Mouse (Mus musculus): Measurements from ENCODE around the gene Trim67. TPM values are rescaled to one million over a fixed set of nuclear protein-coding genes. Genes with fewer than 3 reads are reported as not detected.

The Trim67 gene
- polyA plus RNA-seq, 1 experiment, result 19.4 TPM

- Histone ChIP-seq H3K27me3 (ENCODE audit: control insufficient read depth, insufficient read depth, low read length) (no peaks in the 10 kb centered on the region), H3K4me1 (ENCODE audit: control insufficient read depth, insufficient read depth, low read length) (peaks cover 5% of the 10 kb centered on the region; the same call in 1 of the 2 replicates), H3K4me3 (replicated peaks; ENCODE audit: insufficient read depth, low read depth, low read length) (no peak overlapping the region), H3K27ac (ENCODE audit: insufficient read depth, low read length) (no peak overlapping the region)
- TF ChIP-seq POLR2A (IDR thresholded peaks at IDR 0.05; ENCODE audit: borderline replicate concordance, insufficient read depth, low read length) (no peak), CTCF (IDR thresholded peaks at IDR 0.05; ENCODE audit: borderline replicate concordance, insufficient read depth, low read depth, low read length) (no peak)
- WGBS, result 61% methylated on average over 2 of the region's 2 CpGs
- no peak for DNase-seq
Observed at GRCm38 (mm10) chr8:124867126-124867525, 74.2 kb downstream of the Trim67 start.

- 57% methylated on average over 6 of the region's 6 CpGs for WGBS
- H3K4me1 ChIP-seq (ENCODE audit: control insufficient read depth, insufficient read depth, low read length), result peaks cover 5% of the 10 kb centered on the region
Observed at GRCm38 (mm10) chr8:124869708-124870107, 76.8 kb downstream of the Trim67 start.

GRCm38 (mm10) chr8:124871474-124871873 lies 78.6 kb downstream of the Trim67 start:
- WGBS, result 91% methylated on average over 7 of the region's 7 CpGs
- no peak for TF ChIP-seq POLR2A (IDR thresholded peaks at IDR 0.05; ENCODE audit: borderline replicate concordance, insufficient read depth, low read length)
- TF ChIP-seq CTCF (IDR thresholded peaks at IDR 0.05; ENCODE audit: borderline replicate concordance, insufficient read depth, low read depth, low read length), result no peak
- H3K27ac ChIP-seq (ENCODE audit: insufficient read depth, low read length), result no peak overlapping the region
- H3K27me3 ChIP-seq (ENCODE audit: control insufficient read depth, insufficient read depth, low read length), result no peaks in the 10 kb centered on the region
- no peak overlapping the region for H3K4me3 ChIP-seq (replicated peaks; ENCODE audit: insufficient read depth, low read depth, low read length)
- H3K4me1 ChIP-seq (ENCODE audit: control insufficient read depth, insufficient read depth, low read length), result peaks cover under 1% of the 10 kb centered on the region
- no peak for DNase-seq

More at GRCm38 (mm10) chr8:124869708-124870107, 76.8 kb downstream of the Trim67 start:
- TF ChIP-seq CTCF (IDR thresholded peaks at IDR 0.05; ENCODE audit: borderline replicate concordance, insufficient read depth, low read depth, low read length), result no peak
- TF ChIP-seq POLR2A (IDR thresholded peaks at IDR 0.05; ENCODE audit: borderline replicate concordance, insufficient read depth, low read length), result no peak
- no peak overlapping the region for H3K4me3 ChIP-seq (replicated peaks; ENCODE audit: insufficient read depth, low read depth, low read length)
- H3K27me3 ChIP-seq (ENCODE audit: control insufficient read depth, insufficient read depth, low read length), result no peaks in the 10 kb centered on the region
- DNase-seq, result no peak
- no peak overlapping the region for H3K27ac ChIP-seq (ENCODE audit: insufficient read depth, low read length)

GRCm38 (mm10) chr8:124872081-124872480 lies 79.2 kb downstream of the Trim67 start:
- Histone ChIP-seq H3K4me1 (ENCODE audit: control insufficient read depth, insufficient read depth, low read length) (no peaks in the 10 kb centered on the region; the same call in 1 of the 2 replicates), H3K4me3 (replicated peaks; ENCODE audit: insufficient read depth, low read depth, low read length) (no peak overlapping the region), H3K27me3 (ENCODE audit: control insufficient read depth, insufficient read depth, low read length) (no peaks in the 10 kb centered on the region), H3K27ac (ENCODE audit: insufficient read depth, low read length) (no peak overlapping the region)
- DNase-seq, result no peak
- TF ChIP-seq CTCF (IDR thresholded peaks at IDR 0.05; ENCODE audit: borderline replicate concordance, insufficient read depth, low read depth, low read length) (no peak), POLR2A (IDR thresholded peaks at IDR 0.05; ENCODE audit: borderline replicate concordance, insufficient read depth, low read length) (no peak)
- WGBS, result 93% methylated on average over 7 of the region's 7 CpGs

- TF ChIP-seq CTCF (IDR thresholded peaks at IDR 0.05; ENCODE audit: borderline replicate concordance, insufficient read depth, low read depth, low read length) (no peak), POLR2A (IDR thresholded peaks at IDR 0.05; ENCODE audit: borderline replicate concordance, insufficient read depth, low read length) (no peak)
- DNase-seq, result no peak
- Histone ChIP-seq H3K27ac (ENCODE audit: insufficient read depth, low read length) (no peak overlapping the region), H3K4me1 (ENCODE audit: control insufficient read depth, insufficient read depth, low read length) (no peaks in the 10 kb centered on the region; the same call in 1 of the 2 replicates), H3K27me3 (ENCODE audit: control insufficient read depth, insufficient read depth, low read length) (no peaks in the 10 kb centered on the region), H3K4me3 (replicated peaks; ENCODE audit: insufficient read depth, low read depth, low read length) (no peak overlapping the region)
- 94% methylated on average over 5 of the region's 5 CpGs for WGBS
Observed at GRCm38 (mm10) chr8:124872690-124873089, 79.8 kb downstream of the Trim67 start.

- Histone ChIP-seq H3K4me3 (replicated peaks; ENCODE audit: insufficient read depth, low read depth, low read length) (no peak overlapping the region), H3K27ac (ENCODE audit: insufficient read depth, low read length) (no peak overlapping the region), H3K4me1 (ENCODE audit: control insufficient read depth, insufficient read depth, low read length) (no peaks in the 10 kb centered on the region), H3K27me3 (ENCODE audit: control insufficient read depth, insufficient read depth, low read length) (no peaks in the 10 kb centered on the region)
- DNase-seq, result no peak
- WGBS, result 89% methylated on average over 5 of the region's 5 CpGs
- TF ChIP-seq CTCF (IDR thresholded peaks at IDR 0.05; ENCODE audit: borderline replicate concordance, insufficient read depth, low read depth, low read length) (no peak), POLR2A (IDR thresholded peaks at IDR 0.05; ENCODE audit: borderline replicate concordance, insufficient read depth, low read length) (no peak)
Observed at GRCm38 (mm10) chr8:124878141-124878540, 85.2 kb downstream of the Trim67 start.

GRCm38 (mm10) chr8:124878946-124879526 lies 86.1 kb downstream of the Trim67 start:
- WGBS, result 82% methylated on average over 10 of the region's 10 CpGs
- H3K4me1 ChIP-seq (ENCODE audit: control insufficient read depth, insufficient read depth, low read length), result no peaks in the 10 kb centered on the region
- TF ChIP-seq POLR2A (IDR thresholded peaks at IDR 0.05; ENCODE audit: borderline replicate concordance, insufficient read depth, low read length) (no peak), CTCF (IDR thresholded peaks at IDR 0.05; ENCODE audit: borderline replicate concordance, insufficient read depth, low read depth, low read length) (no peak)
- H3K27ac ChIP-seq (ENCODE audit: insufficient read depth, low read length), result no peak overlapping the region
- no peaks in the 10 kb centered on the region for H3K27me3 ChIP-seq (ENCODE audit: control insufficient read depth, insufficient read depth, low read length)
- no peak overlapping the region for H3K4me3 ChIP-seq (replicated peaks; ENCODE audit: insufficient read depth, low read depth, low read length)
- no peak for DNase-seq

Other genes starting within 250 kb of the Trim67 start
- gene Agt, start 223.4 kb upstream of the Trim67 start, polyA plus RNA-seq (2012; rRNA removed), result 125 and 129 TPM in 2 replicates
- 0.06 and 0.08 TPM in 2 replicates for gene Capn9, start 217.0 kb upstream of the Trim67 start, polyA plus RNA-seq (2012; rRNA removed)
- 63.8 and 67.8 TPM in 2 replicates for gene 2310022B05Rik, start 129.7 kb upstream of the Trim67 start, polyA plus RNA-seq (2012; rRNA removed)
- gene Ttc13, start 71.1 kb upstream of the Trim67 start, polyA plus RNA-seq (2012; rRNA removed), result 39.1 and 41.6 TPM in 2 replicates
- gene Arv1, start 71.0 kb upstream of the Trim67 start, polyA plus RNA-seq (2012; rRNA removed), result 19.5 and 20.3 TPM in 2 replicates
- 1.2 and 1.3 TPM in 2 replicates for gene Fam89a, start 41.3 kb upstream of the Trim67 start, polyA plus RNA-seq (2012; rRNA removed)
- gene Gnpat, start 69.9 kb downstream of the Trim67 start, polyA plus RNA-seq (2012; rRNA removed), result 98.3 and 100 TPM in 2 replicates
- 15.0 and 15.7 TPM in 2 replicates for gene 2810004N23Rik, start 70.0 kb downstream of the Trim67 start, polyA plus RNA-seq (2012; rRNA removed)
- 16.2 and 18.2 TPM in 2 replicates for gene Exoc8, start 104.6 kb downstream of the Trim67 start, polyA plus RNA-seq (2012; rRNA removed)
- gene Sprtn, start 104.8 kb downstream of the Trim67 start, polyA plus RNA-seq (2012; rRNA removed), result 18.5 and 19.5 TPM in 2 replicates
- 58.1 and 58.8 TPM in 2 replicates for gene Egln1, start 156.2 kb downstream of the Trim67 start, polyA plus RNA-seq (2012; rRNA removed)
- gene Tsnax, start 219.9 kb downstream of the Trim67 start, polyA plus RNA-seq (2012; rRNA removed), result 185 and 201 TPM in 2 replicates